Mouse (Mus musculus) liver, adult 10 weeks (tissue): Measurements from ENCODE around the gene Kcnk4. TPM values are rescaled to one million over a fixed set of nuclear protein-coding genes. Genes with fewer than 3 reads are reported as not detected.

Source experiments
- polyA plus RNA-seq: library from polyadenylated mRNA; stranded (reverse); fragments of 350-450 nt; fragmentation: Illumina TruSeq; extraction: RNeasy Lipid Tissue Mini Kit (QIAGEN cat#74804); gene quantifications from one replicate; pipeline ENCODE4 v1.2.3, GENCODE M21; 2014; ENCODE audit warnings: low read depth, low replicate concordance

Gene Kcnk4
- polyA plus RNA-seq = not detected

DNA sequence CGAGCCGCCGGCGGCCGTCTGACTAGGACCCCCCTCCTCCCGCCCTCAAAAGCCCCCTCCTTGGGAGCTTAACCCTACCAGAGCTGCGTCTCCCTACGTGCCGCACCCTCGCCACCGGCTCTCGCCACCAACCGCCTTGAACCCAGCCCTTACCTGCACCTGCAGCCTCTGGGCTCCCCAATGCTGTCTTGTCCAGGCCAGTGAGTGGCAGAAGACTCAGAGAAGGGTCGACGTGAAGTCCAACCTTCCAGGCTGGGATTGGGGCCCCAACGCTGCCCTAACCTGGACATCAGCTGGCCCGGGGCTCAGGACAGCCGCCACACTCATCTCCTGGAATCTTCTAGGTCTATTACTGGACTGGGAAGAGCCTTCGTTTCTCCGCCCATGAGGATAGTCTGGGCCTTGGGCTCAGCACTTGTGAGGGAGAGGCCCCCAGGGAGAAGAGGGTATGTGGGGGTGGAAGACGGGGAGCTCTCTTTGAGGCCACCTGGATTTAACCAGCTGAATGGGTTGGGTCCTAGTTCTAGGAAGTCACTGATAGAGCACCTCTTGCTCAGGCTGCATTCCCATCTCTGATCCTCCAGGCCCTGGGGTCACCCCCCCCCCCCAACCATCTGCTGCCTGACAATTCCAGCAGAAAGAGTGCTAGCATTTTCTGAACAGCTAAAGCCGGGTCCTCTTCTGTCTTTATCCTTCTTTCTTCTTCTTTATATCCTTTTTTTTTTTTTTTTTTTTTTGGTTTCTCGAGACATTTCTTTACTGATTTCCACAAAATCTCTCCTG lies at the start of gene Kcnk4:
Gene Kcnk4, minus strand, starts transcription at position 321 of the 783 bp plus-strand sequence.

DNA sequence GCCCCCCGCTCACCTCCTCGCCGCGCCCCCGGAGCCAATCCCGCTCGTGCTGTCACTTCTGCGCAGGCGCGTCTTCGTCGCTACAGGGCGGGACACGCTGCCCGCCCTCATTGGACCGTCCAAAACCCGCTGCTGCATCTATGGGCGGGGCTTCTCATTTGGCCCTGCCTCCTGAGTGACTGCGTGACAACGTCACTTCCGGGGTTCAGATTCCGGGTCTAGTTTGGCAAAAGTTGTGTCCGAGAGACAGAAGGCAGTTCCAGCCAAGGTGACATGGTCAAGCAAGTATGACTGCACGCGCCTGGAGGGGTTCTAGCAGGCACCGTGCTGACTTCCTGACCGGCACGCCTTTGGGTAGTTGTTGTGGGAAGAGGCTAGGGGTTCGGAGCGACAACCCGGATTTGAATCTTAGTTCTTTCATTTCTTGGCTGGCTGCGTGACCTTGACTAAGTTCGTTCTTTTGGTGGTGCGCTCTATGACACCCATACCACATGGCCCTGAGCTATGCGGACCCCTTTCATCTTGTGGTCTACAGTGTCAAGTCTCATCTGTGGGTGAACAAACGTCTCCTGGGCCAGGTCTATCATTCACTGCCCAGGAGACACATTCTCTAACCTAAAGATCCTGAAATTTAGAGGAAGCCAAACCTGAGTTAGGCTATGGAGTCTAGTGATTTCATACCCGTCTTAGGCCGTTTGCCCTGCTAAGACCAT lies 46.2 kb upstream of the Kcnk4 start, which contains the start of gene Fkbp2:
Gene Fkbp2, minus strand, starts transcription at position 121 of the 713 bp plus-strand sequence.

DNA sequence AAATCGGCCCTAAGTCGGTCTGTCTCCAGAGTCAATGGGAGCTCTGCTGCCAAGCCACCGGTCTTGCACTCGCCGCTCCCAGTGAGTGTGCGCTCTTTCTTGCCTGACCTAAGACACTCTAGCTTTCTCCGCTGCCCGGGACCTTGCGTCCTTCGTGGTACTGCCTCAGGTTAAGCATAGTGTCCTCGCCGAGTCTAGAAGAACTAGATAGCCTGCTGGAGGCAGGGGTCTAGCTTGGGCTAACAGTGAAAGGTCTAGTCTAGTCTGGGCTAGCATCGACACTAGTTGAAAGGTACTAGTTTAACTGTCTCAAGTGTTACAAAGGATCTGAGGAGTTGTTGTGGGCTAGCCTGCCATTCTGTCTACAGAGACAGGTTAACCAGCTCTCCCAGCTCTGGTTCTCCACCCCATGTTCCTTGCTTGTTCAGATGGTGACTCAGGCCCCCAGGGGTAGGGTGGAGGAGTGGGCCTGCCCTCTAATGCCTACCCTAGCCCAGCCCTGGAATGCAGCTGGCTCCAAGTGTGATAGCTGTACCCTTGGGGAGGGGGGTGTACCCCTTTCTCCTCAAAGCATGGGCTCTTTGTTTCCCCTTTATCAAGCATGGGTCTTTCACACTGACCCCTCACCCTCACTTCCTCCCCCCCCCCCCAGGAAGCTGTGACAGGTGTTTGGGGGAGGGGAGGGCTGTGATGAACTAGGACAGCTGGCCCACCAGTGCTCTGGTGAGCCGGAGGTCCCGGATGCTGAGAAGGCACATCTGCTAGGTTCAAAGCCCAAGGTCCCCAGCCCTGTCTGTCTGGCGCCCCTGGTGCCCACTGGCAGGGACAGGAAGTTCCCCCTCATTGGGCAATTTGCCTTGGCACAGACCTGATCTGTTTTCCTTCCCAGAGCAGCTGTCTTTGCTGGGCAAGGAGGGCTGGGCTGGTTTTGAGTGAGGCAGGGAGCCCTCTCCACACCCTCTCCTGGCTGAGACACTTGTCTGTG lies 41.5 kb upstream of the Kcnk4 start, which contains the start of gene Plcb3:
Gene Plcb3, minus strand, starts transcription at position 934 of the 985 bp plus-strand sequence.

DNA sequence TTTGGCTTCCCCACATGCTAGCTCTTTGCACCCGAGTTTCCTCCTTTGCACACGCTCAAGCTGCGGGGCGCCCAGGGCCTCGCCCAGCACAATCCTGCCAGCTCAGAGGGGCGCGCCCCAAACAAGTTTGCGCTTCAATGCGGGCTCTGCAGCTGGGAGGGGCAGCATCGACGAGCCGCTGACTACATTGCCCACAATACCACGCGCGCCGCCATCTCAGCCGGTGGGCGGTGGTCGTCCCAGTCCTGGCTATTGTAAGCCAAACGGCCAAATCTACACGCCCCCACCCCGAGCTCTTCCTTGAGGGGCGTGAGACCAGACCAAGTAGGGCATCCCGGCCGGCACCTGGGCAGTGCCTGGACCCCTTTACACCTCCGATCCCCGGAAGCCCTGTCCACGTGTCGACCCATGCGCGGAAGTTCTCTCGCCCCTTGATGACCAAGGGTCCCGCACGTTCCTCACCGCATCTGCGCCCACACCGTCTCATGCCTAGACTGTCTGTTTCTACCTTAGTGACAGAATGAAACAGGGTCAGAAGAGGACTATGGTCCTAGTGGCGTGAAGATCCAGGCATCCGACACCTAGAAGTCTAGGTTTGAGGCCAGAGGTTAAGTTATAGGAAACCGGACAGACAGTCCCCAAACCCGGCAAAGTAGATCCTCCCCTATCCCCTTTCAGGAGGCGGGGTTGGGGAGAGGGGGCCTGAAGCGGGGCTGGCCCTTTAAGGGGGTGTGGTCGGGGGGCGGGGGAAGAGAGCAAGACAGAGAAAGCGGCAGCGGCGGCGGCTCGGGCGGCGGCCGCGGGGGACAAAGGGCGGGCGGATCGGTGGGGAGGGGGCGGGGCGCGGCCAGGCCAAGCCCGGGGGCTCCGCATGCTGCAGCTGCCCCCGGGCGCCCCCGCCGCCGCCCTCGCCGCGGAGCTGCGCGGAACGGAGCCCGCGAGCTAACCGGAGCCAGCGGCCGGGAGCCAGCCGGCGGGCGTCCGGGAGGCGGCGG lies 40.2 kb upstream of the Kcnk4 start, which contains the start of gene Ppp1r14b:
Gene Ppp1r14b, plus strand, starts transcription at position 758 of the 995 bp plus-strand sequence.

DNA sequence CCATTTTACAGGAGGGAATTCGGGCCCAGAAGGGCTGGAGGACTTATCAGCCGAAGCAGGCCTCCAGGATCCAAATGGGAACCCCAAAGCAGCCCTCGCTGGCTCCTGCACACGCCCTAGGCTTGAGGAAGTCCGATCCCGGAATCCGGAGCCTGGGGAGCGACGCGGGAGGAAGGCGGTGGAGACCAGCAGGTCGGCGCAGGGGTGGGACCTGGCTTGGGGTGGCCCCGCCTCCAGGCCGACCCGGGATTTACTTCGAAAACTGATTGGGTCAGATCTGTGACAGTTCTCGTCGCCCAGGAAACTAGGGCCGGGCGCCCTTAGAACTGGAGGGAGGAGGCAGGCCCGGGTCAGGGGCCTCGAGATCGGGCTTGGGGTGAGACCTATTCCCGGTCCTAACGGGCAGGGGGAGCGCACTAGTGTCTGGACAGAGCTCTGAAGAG lies 8.0 kb upstream of the Kcnk4 start, which contains the start of gene Gpr137:
Gene Gpr137, minus strand, starts transcription at position 232 of the 443 bp plus-strand sequence.

DNA sequence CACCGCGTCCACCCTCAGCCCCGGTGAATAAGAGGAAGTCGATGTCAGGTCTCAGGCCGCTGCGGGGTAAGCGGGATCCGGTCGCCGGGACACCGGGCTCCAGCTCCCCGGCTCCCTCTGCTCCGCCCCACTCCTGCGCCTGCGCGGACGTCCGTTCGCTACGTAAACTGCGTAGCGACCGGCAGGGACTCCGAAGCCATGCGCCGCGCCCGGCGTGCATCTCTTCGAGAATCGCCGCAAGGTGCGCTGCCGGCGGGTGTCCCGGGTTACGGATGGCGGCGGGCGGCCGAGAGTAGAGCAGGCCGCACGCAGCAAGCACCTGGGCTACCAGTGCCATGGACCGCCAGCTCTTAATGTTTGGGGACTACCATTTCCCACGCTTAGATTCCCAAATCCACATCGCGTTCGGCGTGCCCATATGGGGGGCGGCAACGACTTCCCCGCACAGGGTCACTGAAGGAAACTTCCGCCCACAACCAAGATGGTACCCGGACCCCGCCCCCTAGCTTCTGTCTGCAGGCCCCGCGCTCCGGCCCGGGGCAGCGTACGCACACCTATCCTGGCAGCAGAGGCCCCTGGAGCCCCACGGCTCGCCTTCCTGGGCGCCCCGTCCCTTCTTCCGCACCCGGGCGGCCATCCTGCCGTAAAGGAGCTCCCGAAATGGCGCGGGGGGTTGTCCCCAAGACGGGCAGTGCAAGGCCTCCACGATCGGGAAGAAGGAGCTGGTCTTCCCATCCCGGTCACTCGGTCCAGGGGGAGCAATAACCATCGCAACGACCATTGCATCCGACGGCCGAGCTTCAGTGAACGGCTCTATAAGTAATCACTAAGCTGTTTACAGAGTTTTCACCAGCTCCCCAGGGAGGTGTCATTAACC lies 7.3 kb upstream of the Kcnk4 start, which contains the start of gene Bad:
Gene Bad, plus strand, starts transcription at position 490 of the 877 bp plus-strand sequence.

DNA sequence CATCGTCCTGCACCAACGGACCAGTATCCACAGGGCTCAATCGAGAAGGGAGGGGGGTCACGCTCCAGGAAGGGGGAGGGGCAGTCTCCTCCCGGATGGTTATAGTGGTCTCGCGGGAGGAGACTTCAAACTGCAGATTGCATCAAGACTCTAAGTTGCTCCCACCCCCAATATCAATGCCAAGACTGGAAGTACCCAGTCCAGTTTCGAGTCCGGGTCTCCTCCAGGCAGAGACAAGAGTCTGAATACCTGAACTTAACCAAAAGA lies 9.1 kb downstream of the Kcnk4 start, which contains the start of gene Catsperz:
Gene Catsperz, minus strand, starts transcription at position 74 of the 267 bp plus-strand sequence.

DNA sequence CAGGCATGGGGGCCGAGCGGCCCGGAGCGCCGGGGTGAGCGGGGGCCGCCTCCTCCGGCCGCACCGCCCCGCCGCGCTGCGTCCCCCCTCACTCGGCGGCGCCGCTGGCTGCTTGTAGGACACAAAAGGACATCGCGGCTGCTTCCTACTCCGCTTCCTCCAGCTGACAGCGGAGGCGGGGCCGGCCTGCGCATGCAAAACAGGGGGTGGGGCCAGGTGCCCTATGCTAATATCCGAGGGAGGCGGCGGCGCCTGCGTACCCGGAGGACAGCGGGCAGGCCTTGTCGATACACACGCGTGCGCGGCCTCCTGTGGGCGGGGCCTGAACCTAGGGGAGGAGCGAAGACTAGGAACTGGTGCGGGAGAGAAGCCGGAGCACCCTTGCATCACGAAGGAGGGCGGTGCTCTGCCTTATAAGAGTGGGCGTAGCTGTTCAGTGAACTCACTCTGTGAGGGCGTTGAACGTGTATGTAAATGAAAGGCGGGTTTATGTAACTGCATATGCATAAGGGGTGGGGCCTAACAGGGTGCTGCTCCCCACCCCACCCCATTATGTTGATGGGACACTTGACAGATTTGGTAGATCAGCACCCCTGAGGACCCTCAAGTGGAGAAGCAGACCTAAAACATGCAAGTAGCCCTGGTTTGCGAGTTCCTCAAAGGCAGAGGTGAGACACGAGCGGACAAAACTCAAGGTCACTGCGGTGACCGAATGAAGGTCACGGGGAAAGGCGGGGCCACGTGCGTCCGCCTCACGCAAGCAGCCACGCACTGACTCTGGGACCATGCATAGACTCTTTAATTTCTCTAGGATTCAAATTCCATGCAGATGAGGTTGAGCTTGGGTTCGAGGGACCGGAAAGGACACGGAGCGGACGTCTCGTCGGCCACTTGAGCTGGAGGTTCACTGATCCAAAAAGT lies 12.4 kb downstream of the Kcnk4 start, which contains the start of gene Esrra:
Gene Esrra, minus strand, starts transcription at position 167 of the 921 bp plus-strand sequence.

DNA sequence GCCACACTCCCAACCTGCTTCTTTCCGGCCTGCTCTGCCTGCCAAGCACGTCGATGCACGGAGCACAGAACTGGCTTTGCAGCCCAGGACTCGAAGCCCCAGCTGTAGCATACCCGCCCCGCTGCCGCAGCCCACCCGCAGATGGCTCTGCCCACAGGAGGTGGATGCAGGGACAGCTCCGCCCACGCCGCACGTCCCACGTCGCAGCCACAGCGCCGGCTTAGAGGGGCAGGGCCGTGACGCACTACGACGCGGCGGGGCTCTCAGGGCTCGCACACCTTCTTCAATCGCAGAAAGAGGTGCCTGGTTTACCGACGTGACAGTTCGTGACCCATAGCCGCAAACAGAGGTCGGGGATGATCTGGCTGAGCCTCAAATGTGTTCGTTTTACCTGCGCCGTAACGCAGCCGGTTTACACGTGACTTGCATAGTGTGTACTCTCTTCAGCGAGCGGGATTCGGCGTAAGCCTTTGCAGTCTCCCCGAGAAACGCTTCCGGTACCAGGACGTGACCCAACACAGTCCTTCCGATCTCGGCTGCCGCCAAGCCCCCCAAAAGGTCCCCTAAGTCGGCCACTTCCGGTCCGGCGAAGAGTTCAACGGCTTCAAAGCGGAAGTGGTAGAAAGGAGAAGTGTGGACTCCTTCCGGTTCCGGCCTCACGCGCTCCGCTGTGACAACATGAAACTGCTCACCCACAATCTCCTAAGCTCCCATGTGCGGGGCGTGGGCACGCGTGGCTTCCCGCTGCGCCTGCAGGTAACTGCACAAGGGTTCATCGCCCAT lies 24.6 kb downstream of the Kcnk4 start, which contains the start of the genes Trmt112 and Prdx5:
Gene Trmt112, plus strand, starts transcription at position 192 of the 783 bp plus-strand sequence.
Gene Prdx5, minus strand, starts transcription at position 600 of the 783 bp plus-strand sequence.

Other genes with a start within 250 kb of the Kcnk4 start
- gene Rps6ka4, start 93.9 kb downstream of the Kcnk4 start, polyA plus RNA-seq = not detected
- not detected for gene Ccdc88b, start 76.3 kb downstream of the Kcnk4 start, polyA plus RNA-seq
- gene Trmt112, start 24.8 kb downstream of the Kcnk4 start, polyA plus RNA-seq = 20.7 TPM
- 53.2 TPM for gene Prdx5, start 24.4 kb downstream of the Kcnk4 start, polyA plus RNA-seq
- 2.0 TPM for gene Esrra, start 12.7 kb downstream of the Kcnk4 start, polyA plus RNA-seq
- not detected for gene Catsperz, start 9.1 kb downstream of the Kcnk4 start, polyA plus RNA-seq
- 0.90 TPM for gene Bad, start 7.3 kb upstream of the Kcnk4 start, polyA plus RNA-seq
- 0.98 TPM for gene Gpr137, start 8.0 kb upstream of the Kcnk4 start, polyA plus RNA-seq
- gene Ppp1r14b, start 40.5 kb upstream of the Kcnk4 start, polyA plus RNA-seq = 2.9 TPM
- 1.5 TPM for gene Plcb3, start 42.0 kb upstream of the Kcnk4 start, polyA plus RNA-seq
- gene Fkbp2, start 46.0 kb upstream of the Kcnk4 start, polyA plus RNA-seq = 20.9 TPM
- gene Vegfb, start 53.1 kb upstream of the Kcnk4 start, polyA plus RNA-seq = 3.3 TPM
- gene Dnajc4, start 58.1 kb upstream of the Kcnk4 start, polyA plus RNA-seq = 2.7 TPM
- gene Nudt22, start 61.6 kb upstream of the Kcnk4 start, polyA plus RNA-seq = not detected
- gene Trpt1, start 61.6 kb upstream of the Kcnk4 start, polyA plus RNA-seq = 0.58 TPM
- 0.16 TPM for gene Fermt3, start 85.0 kb upstream of the Kcnk4 start, polyA plus RNA-seq
- 34.1 TPM for gene Stip1, start 105.5 kb upstream of the Kcnk4 start, polyA plus RNA-seq
- gene Macrod1, start 122.3 kb upstream of the Kcnk4 start, polyA plus RNA-seq = 9.3 TPM
- gene Flrt1, start 171.2 kb upstream of the Kcnk4 start, polyA plus RNA-seq = not detected